Mouse (Mus musculus): ENCODE data around the gene Psmc1. TPM values are rescaled to one million over a fixed set of nuclear protein-coding genes. Genes with fewer than 3 reads are reported as not detected.

Gene Psmc1
- polyA plus RNA-seq, 1 experiment from 2014 or later: 247 TPM

DNA sequence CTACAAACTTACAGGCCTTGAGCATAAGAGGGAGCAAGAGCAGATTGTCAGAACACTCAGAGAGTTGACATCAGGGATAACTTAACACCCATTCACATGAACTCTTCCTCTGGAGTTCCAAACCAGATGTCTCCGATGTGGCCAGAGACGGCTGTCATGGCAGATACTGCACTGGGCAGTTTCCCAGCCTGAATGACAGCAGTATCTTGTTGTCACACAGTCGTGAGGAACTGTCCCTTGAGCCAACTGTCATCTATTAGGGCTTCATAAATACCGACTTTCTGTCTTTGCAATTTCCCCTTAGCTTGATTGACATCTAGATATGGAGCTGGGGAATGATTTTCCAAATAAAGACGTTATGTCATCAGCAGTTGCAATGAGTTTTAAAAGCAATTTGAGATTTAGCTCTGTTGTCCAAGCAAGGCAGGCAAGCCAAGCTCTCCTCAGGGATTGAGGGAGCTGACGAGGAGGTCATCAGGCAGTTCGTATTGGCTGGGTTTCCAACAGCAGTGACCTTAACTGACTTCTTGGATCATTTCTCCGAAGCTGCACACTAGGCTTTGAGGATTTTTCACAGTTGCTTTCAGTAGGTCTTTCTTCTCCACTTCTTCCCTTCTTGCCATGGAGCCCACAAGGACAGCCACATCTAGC lies 30.2 kb upstream of the Psmc1 start:
- no peaks in the 10 kb centered on the region for H3K4me1 ChIP-seq (ENCODE audit: control insufficient read depth, insufficient read depth, low read length)
- WGBS: 70% methylated on average over 8 of the region's 8 CpGs

DNA sequence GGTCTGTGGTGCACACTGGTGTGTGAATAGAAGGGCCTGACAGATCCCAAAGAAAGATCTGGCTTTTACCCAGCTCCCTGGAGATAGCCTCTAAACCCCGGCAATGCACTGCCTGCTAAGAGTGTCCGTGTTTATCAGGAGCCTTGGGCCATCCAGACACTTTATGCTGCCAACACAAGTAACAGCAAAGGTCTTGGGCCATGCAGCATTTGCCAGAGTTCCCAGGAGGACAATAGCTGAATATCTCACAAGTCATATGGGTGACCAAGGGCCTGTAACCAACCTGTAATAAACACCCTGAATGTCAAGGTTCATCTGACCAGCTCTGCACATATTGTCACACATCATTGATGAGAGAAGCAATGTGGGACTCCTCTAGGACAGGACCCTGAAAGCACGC lies 21.9 kb upstream of the Psmc1 start:
- no peak for ATAC-seq (ENCODE audit: insufficient number of reproducible peaks, insufficient read depth, low FRiP score, low read depth)
- no peaks in the 10 kb centered on the region for H3K27me3 ChIP-seq (ENCODE audit: control insufficient read depth, insufficient read depth, low read length)
- WGBS: 90% methylated on average over 3 of the region's 3 CpGs
- H3K9me3 ChIP-seq (ENCODE audit: control insufficient read depth, low read depth, low read length): no peaks in the 10 kb centered on the region
- H3K9ac ChIP-seq (replicated peaks; ENCODE audit: low read depth, low read length): no peak overlapping the region
- no peak overlapping the region for H3K27ac ChIP-seq (ENCODE audit: low read length)
- H3K36me3 ChIP-seq (ENCODE audit: control insufficient read depth, insufficient read depth, low read length): no peaks in the 10 kb centered on the region
- no peaks in the 10 kb centered on the region for H3K4me1 ChIP-seq (ENCODE audit: control insufficient read depth, insufficient read depth, low read length)
- no peak overlapping the region for H3K4me2 ChIP-seq (replicated peaks; ENCODE audit: low read depth, low read length)
- no peak overlapping the region for H3K4me3 ChIP-seq (ENCODE audit: low read depth, low read length)

More for the DNA sequence above, 30.2 kb upstream of the Psmc1 start:
- Histone ChIP-seq H3K27ac (ENCODE audit: low read length) (no peak overlapping the region), H3K4me3 (ENCODE audit: low read depth, low read length) (no peak overlapping the region), H3K36me3 (ENCODE audit: control insufficient read depth, insufficient read depth, low read length) (no peaks in the 10 kb centered on the region), H3K9me3 (ENCODE audit: control insufficient read depth, low read depth, low read length) (no peaks in the 10 kb centered on the region), H3K4me2 (replicated peaks; ENCODE audit: low read depth, low read length) (no peak overlapping the region), H3K27me3 (ENCODE audit: control insufficient read depth, insufficient read depth, low read length) (no peaks in the 10 kb centered on the region), H3K9ac (replicated peaks; ENCODE audit: low read depth, low read length) (no peak overlapping the region)
- no peak for ATAC-seq (ENCODE audit: insufficient number of reproducible peaks, insufficient read depth, low FRiP score, low read depth)

DNA sequence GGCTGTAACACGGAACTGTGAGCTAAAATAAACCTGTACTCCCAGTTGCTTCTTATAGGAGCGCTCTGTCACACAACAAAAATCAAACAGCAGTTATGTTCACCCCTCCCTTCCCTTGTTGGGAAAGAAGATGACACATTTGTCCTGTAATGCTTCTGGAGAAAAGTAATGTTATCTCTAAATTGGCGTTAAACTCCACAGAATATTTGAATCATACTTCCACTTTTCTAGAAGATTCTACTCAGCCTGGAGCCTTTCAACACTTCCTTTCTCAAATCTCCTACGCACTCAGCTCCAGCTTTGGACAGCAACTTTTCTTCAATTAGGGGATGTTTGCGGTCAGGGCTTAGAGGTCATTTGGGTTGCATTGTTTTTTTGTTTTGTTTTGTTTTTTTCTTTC lies 20.7 kb upstream of the Psmc1 start:
- no peaks in the 10 kb centered on the region for H3K36me3 ChIP-seq (ENCODE audit: control insufficient read depth, insufficient read depth, low read length)
- no peak for ATAC-seq (ENCODE audit: insufficient number of reproducible peaks, insufficient read depth, low FRiP score, low read depth)
- no peak overlapping the region for H3K4me2 ChIP-seq (replicated peaks; ENCODE audit: low read depth, low read length)
- H3K9ac ChIP-seq (replicated peaks; ENCODE audit: low read depth, low read length): no peak overlapping the region
- H3K9me3 ChIP-seq (ENCODE audit: control insufficient read depth, low read depth, low read length): no peaks in the 10 kb centered on the region
- 84% methylated on average over 5 of the region's 5 CpGs for WGBS
- no peak overlapping the region for H3K4me3 ChIP-seq (ENCODE audit: low read depth, low read length)
- no peak overlapping the region for H3K27ac ChIP-seq (ENCODE audit: low read length)
- H3K27me3 ChIP-seq (ENCODE audit: control insufficient read depth, insufficient read depth, low read length): no peaks in the 10 kb centered on the region
- H3K4me1 ChIP-seq (ENCODE audit: control insufficient read depth, insufficient read depth, low read length): no peaks in the 10 kb centered on the region

DNA sequence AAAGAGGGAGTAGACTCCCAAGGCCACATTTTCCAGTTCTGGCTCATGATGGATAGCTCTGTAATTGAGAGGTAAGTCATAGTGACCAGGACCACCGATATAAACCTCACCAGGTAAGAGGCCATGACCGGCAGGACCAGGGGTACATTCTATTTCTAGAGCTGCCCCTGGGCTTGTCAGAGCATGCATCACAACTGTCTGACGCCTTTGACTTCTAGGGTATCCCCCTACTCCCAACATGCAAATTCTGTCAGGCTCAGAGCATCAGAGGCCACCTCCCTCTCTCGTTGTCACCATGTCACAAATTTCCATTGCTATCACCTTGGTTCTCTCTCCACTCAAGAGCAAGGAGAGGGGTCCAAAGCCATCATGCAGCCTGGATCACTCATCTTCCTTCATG lies 19.2 kb upstream of the Psmc1 start:
- Histone ChIP-seq H3K9ac (replicated peaks; ENCODE audit: low read depth, low read length) (no peak overlapping the region), H3K4me3 (ENCODE audit: low read depth, low read length) (no peak overlapping the region), H3K9me3 (ENCODE audit: control insufficient read depth, low read depth, low read length) (no peaks in the 10 kb centered on the region), H3K4me2 (replicated peaks; ENCODE audit: low read depth, low read length) (no peak overlapping the region), H3K27me3 (ENCODE audit: control insufficient read depth, insufficient read depth, low read length) (no peaks in the 10 kb centered on the region), H3K27ac (ENCODE audit: low read length) (no peak overlapping the region), H3K36me3 (ENCODE audit: control insufficient read depth, insufficient read depth, low read length) (no peaks in the 10 kb centered on the region), H3K4me1 (ENCODE audit: control insufficient read depth, insufficient read depth, low read length) (no peaks in the 10 kb centered on the region)
- ATAC-seq (ENCODE audit: insufficient number of reproducible peaks, insufficient read depth, low FRiP score, low read depth): no peak
- WGBS: 84% methylated on average over 4 of the region's 4 CpGs

DNA sequence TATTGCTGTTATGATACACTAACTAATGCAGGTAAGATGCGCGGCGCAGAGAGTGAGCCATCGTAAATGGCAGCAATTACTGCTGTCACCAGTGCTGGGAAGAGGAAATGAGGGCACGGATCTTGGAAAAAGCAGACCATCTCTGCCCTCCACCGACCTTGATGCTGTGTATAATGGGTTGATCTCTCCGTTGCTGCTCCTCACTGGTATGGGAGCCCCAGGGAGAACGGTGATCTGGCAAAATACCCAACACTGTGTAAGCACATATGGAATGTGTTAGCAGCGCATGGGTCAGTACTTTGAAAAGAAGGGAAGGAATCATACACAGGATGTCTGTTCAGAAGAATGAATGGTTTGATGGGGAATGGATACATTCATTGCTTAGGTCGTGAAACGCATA lies 16.9 kb upstream of the Psmc1 start:
- no peak overlapping the region for H3K4me2 ChIP-seq (replicated peaks; ENCODE audit: low read depth, low read length)
- ATAC-seq (ENCODE audit: insufficient number of reproducible peaks, insufficient read depth, low FRiP score, low read depth): no peak
- H3K27ac ChIP-seq (ENCODE audit: low read length): no peak overlapping the region

DNA sequence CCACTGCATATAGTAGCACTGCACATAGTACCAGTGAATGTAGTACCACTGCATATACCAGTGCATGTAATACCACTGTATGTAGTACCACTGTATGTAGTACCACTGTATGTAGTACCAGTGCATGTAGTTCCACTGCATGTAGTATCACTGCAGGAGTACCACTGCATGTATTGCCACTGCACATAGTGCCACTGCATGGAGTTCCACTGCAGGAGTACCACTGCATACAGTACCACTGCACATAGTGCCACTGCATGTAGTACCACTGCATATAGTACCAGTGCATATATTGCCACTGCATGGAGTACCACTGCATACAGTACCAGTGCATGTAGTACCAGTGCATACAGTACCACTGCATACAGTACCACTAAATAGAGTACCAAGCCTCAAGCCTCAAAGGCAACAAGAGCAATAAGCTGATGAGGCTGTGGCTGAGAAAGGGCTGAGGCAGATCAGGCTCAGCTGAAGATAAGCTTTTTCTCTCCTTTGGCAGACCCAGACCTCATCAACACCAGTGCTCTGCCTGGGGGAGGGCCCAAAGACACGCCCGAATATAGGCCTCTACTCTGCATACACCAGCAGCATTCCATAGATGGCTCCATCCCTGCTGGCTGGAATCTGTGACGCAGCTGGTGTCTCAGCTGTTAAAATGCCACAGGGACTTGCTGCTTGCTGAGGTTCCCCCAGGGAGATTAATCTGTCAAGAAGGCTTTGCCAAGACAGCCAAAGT lies 9.8 kb upstream of the Psmc1 start:
- Histone ChIP-seq H3K4me1 (ENCODE audit: control insufficient read depth, insufficient read depth, low read length) (no peaks in the 10 kb centered on the region), H3K4me2 (replicated peaks; ENCODE audit: low read depth, low read length) (no peak overlapping the region), H3K4me3 (ENCODE audit: low read depth, low read length) (no peak overlapping the region), H3K36me3 (ENCODE audit: control insufficient read depth, insufficient read depth, low read length) (no peaks in the 10 kb centered on the region), H3K27me3 (ENCODE audit: control insufficient read depth, insufficient read depth, low read length) (no peaks in the 10 kb centered on the region), H3K9ac (replicated peaks; ENCODE audit: low read depth, low read length) (no peak overlapping the region), H3K9me3 (ENCODE audit: control insufficient read depth, low read depth, low read length) (no peaks in the 10 kb centered on the region), H3K27ac (ENCODE audit: low read length) (no peak overlapping the region)
- WGBS: 50% methylated on average over 3 of the region's 3 CpGs
- no peak for ATAC-seq (ENCODE audit: insufficient number of reproducible peaks, insufficient read depth, low FRiP score, low read depth)

More for the DNA sequence above, 16.9 kb upstream of the Psmc1 start:
- Histone ChIP-seq H3K4me1 (ENCODE audit: control insufficient read depth, insufficient read depth, low read length) (no peaks in the 10 kb centered on the region), H3K36me3 (ENCODE audit: control insufficient read depth, insufficient read depth, low read length) (no peaks in the 10 kb centered on the region), H3K9ac (replicated peaks; ENCODE audit: low read depth, low read length) (no peak overlapping the region), H3K9me3 (ENCODE audit: control insufficient read depth, low read depth, low read length) (no peaks in the 10 kb centered on the region), H3K27me3 (ENCODE audit: control insufficient read depth, insufficient read depth, low read length) (no peaks in the 10 kb centered on the region), H3K4me3 (ENCODE audit: low read depth, low read length) (no peak overlapping the region)
- 88% methylated on average over 11 of the region's 11 CpGs for WGBS

DNA sequence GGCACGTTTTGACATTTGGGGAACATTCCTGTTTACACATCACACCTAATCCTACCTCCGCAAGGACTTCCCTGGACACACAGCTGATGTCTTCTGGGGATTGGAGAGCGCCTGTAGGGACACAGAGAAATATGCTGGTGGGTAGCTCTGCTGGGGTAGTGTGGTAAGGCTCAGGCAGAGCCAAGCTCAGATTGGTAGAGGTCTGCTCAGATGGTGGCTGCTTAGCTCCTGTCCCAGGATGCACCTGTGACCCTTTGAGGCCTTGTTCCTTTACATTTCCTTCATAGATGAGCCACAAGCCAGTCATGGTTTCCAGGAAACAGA lies 9.3 kb upstream of the Psmc1 start:
- H3K9ac ChIP-seq (replicated peaks; ENCODE audit: low read depth, low read length): no peak overlapping the region
- ATAC-seq (ENCODE audit: insufficient number of reproducible peaks, insufficient read depth, low FRiP score, low read depth): no peak
- H3K4me1 ChIP-seq (ENCODE audit: control insufficient read depth, insufficient read depth, low read length): no peaks in the 10 kb centered on the region
- H3K27ac ChIP-seq (ENCODE audit: low read length): no peak overlapping the region
- no peaks in the 10 kb centered on the region for H3K9me3 ChIP-seq (ENCODE audit: control insufficient read depth, low read depth, low read length)
- no peak overlapping the region for H3K4me2 ChIP-seq (replicated peaks; ENCODE audit: low read depth, low read length)
- no peaks in the 10 kb centered on the region for H3K27me3 ChIP-seq (ENCODE audit: control insufficient read depth, insufficient read depth, low read length)
- no peaks in the 10 kb centered on the region for H3K36me3 ChIP-seq (ENCODE audit: control insufficient read depth, insufficient read depth, low read length)
- whole genome bisulfite sequencing: 55% methylated on average over 3 of the region's 3 CpGs
- H3K4me3 ChIP-seq (ENCODE audit: low read depth, low read length): no peak overlapping the region

DNA sequence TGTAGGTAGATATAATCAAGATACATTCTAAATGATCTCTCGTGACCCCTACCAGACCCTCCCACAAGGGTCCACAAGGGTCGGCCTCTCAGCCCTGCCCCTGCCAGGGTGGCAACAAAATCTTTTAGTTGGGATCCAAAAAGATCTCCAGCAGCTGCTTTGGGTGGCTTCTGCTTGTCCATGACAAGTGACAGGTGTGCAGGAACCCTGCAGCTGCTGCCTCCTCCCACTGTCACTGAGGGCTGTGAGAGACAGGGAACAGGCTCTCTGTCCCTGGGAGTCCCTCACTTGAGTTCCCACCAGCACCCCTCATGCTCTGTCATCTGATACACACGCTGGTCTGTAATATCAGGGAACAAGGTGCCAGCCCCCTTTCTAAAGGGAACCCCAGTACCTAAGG lies 8.3 kb upstream of the Psmc1 start:
- ATAC-seq (ENCODE audit: insufficient number of reproducible peaks, insufficient read depth, low FRiP score, low read depth): no peak
- H3K4me3 ChIP-seq (ENCODE audit: low read depth, low read length): no peak overlapping the region
- H3K4me2 ChIP-seq (replicated peaks; ENCODE audit: low read depth, low read length): no peak overlapping the region
- H3K4me1 ChIP-seq (ENCODE audit: control insufficient read depth, insufficient read depth, low read length): peaks cover 4% of the 10 kb centered on the region; the same call in 1 of the 2 replicates
- no peaks in the 10 kb centered on the region for H3K9me3 ChIP-seq (ENCODE audit: control insufficient read depth, low read depth, low read length)
- H3K9ac ChIP-seq (replicated peaks; ENCODE audit: low read depth, low read length): no peak overlapping the region
- no peak overlapping the region for H3K27ac ChIP-seq (ENCODE audit: low read length)
- WGBS: 67% methylated on average over 3 of the region's 3 CpGs
- H3K36me3 ChIP-seq (ENCODE audit: control insufficient read depth, insufficient read depth, low read length): no peaks in the 10 kb centered on the region
- H3K27me3 ChIP-seq (ENCODE audit: control insufficient read depth, insufficient read depth, low read length): no peaks in the 10 kb centered on the region

DNA sequence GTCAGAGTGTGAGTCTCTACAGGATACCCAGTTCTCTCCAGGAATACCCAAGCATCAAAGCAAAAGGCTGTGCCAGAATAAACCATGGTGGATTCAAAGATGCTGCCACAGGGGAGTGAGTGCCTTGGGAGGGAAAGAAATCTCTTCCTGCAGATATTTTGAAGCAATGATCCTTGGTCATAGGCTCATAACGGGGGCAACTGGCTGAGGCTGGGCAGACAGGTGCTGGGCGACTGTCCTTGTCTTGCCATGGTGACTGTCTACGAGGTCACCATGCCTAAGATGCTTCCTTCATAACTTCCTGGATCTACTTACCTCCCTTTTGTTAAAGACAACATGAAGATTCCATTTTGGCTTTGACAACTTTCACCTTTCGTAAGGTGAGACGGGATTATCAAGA lies 5.4 kb upstream of the Psmc1 start:
- no peak overlapping the region for H3K4me2 ChIP-seq (replicated peaks; ENCODE audit: low read depth, low read length)
- no peak overlapping the region for H3K27ac ChIP-seq (ENCODE audit: low read length)
- WGBS: 85% methylated on average over 5 of the region's 5 CpGs
- no peaks in the 10 kb centered on the region for H3K9me3 ChIP-seq (ENCODE audit: control insufficient read depth, low read depth, low read length)
- H3K36me3 ChIP-seq (ENCODE audit: control insufficient read depth, insufficient read depth, low read length): no peaks in the 10 kb centered on the region
- ATAC-seq (ENCODE audit: insufficient number of reproducible peaks, insufficient read depth, low FRiP score, low read depth): no peak
- H3K4me1 ChIP-seq (ENCODE audit: control insufficient read depth, insufficient read depth, low read length): peaks cover 4% of the 10 kb centered on the region; the same call in 1 of the 2 replicates
- no peak overlapping the region for H3K4me3 ChIP-seq (ENCODE audit: low read depth, low read length)
- no peaks in the 10 kb centered on the region for H3K27me3 ChIP-seq (ENCODE audit: control insufficient read depth, insufficient read depth, low read length)
- no peak overlapping the region for H3K9ac ChIP-seq (replicated peaks; ENCODE audit: low read depth, low read length)
